Comparison of ENCODE assay signal across 9 mouse cellular contexts in the genomic region with DNA sequence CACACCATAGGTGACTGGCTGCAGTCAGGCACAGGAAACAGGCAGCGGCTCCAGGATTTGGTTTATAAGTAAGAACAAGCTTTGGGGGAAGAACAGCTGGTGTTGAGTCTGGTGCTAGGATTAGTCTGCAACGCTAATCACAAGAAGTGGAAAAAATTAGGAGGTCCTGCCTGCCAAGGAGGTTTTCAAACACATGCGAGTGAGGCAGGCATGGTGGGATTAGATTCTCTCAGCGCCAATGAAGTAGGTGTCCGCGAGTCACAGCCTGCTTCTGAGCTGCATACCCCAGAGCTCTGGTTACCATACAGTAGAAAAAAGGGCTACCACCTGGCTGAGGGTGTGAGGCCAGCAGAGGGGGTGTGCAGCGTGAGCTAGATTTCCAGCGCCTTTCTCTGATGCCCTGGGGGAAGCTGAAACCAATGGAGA.
DNase-seq lines count a peak whose midpoint lies in the region; ATAC-seq and TF ChIP-seq lines count a peak whose summit lies in the region.
"Had no signal": no experiment of that assay in that cellular context is flagged by ENCODE, and none has a peak within 500 bp of the region (broad histone marks: within the 10 kb centered on the region; RNA-seq: fewer than 3 reads in every experiment).

No protein-coding gene starts in this region.

- H3K27me3 ChIP-seq in heart, embryonic 11.5 days (ENCODE audit: control insufficient read depth, insufficient read depth, low read length) = no peaks in the 10 kb centered on the region
- H3K27me3 ChIP-seq in forebrain, embryonic 15.5 days = no peaks in the 10 kb centered on the region
- no peaks in the 10 kb centered on the region for H3K27me3 ChIP-seq in limb, embryonic 14.5 days (ENCODE audit: control insufficient read depth, insufficient read depth, low read length)

- no peaks in the 10 kb centered on the region for H3K9me3 ChIP-seq in heart, embryonic 11.5 days (replicated peaks; ENCODE audit: control insufficient read depth, low read length)
- H3K9me3 ChIP-seq in forebrain, embryonic 15.5 days = no peaks in the 10 kb centered on the region
- no peaks in the 10 kb centered on the region for H3K9me3 ChIP-seq in limb, embryonic 14.5 days (ENCODE audit: control insufficient read depth, low read length)
- H3K9me3 ChIP-seq: heart, embryonic 13.5 days had no signal

- 0 out of 2 replicates have a peak, but pooled peaks cover 2% of the 10 kb centered on the region for H3K4me1 ChIP-seq in heart, embryonic 11.5 days (ENCODE audit: control insufficient read depth, insufficient read depth, low read length)
- peaks cover 48% of the 10 kb centered on the region for H3K4me1 ChIP-seq in forebrain, embryonic 15.5 days
- peaks cover 37% of the 10 kb centered on the region for H3K4me1 ChIP-seq in limb, embryonic 14.5 days (ENCODE audit: control insufficient read depth, insufficient read depth, low read length)

- peak; percentile 86 for DNase-seq in heart, adult 11 months
- peak; percentile 92 for DNase-seq in brain, embryonic 14.5 days (ENCODE audit: low read depth)
- peak; percentile 71 for DNase-seq in limb, embryonic 14.5 days (ENCODE audit: low spot score)
- DNase-seq in lung, postnatal 25 days (ENCODE audit: low spot score) = no peak
- DNase-seq in gastrocnemius, adult 2 months = no peak
- no peak for DNase-seq in thymus, adult 18-20 months

- 47% methylated on average over 8 of the region's 8 CpGs for WGBS in heart, embryonic 11.5 days (ENCODE audit: insufficient replicate concordance)
- WGBS in forebrain, embryonic 15.5 days = 28% methylated on average over 8 of the region's 8 CpGs
- 19% methylated on average over 8 of the region's 8 CpGs for WGBS in limb, embryonic 14.5 days

- no peaks in the 10 kb centered on the region for H3K36me3 ChIP-seq in heart, embryonic 11.5 days (ENCODE audit: control insufficient read depth, insufficient read depth, low read length)
- H3K36me3 ChIP-seq in forebrain, embryonic 15.5 days = no peaks in the 10 kb centered on the region
- no peaks in the 10 kb centered on the region for H3K36me3 ChIP-seq in limb, embryonic 14.5 days (ENCODE audit: control insufficient read depth, insufficient read depth, low read length)
- H3K36me3 ChIP-seq: heart, embryonic 13.5 days had no signal

- TF ChIP-seq POLR2A in brain, embryonic 14.5 days (IDR thresholded peaks at IDR 0.05; ENCODE audit: borderline replicate concordance, extremely low read depth, insufficient read depth, insufficient read length, poor library complexity, severe bottlenecking) = no peak
- TF ChIP-seq POLR2A in limb, embryonic 14.5 days (IDR thresholded peaks at IDR 0.05; ENCODE audit: borderline replicate concordance, extremely low read depth, insufficient read depth, insufficient read length) = no peak

- ATAC-seq in heart, embryonic 11.5 days (replicated peaks; ENCODE audit: insufficient number of reproducible peaks, low FRiP score, low TSS enrichment) = no peak
- peak; percentile 78 for ATAC-seq in forebrain, embryonic 15.5 days (replicated peaks)
- peak; percentile 82 for ATAC-seq in limb, embryonic 14.5 days (ENCODE audit: low FRiP score, low read depth)

- no peak overlapping the region for H3K9ac ChIP-seq in heart, embryonic 11.5 days (ENCODE audit: low read depth, low read length)
- H3K9ac ChIP-seq in forebrain, embryonic 15.5 days (replicated peaks) = no peak overlapping the region
- no peak overlapping the region for H3K9ac ChIP-seq in limb, embryonic 14.5 days (ENCODE audit: low read depth, low read length, severe bottlenecking)
- H3K9ac ChIP-seq: heart, embryonic 13.5 days had no signal

- TF ChIP-seq CTCF in brain, embryonic 14.5 days (IDR thresholded peaks at IDR 0.05; ENCODE audit: borderline replicate concordance, extremely low read depth, insufficient read depth, insufficient read length) = 0 out of 2 replicates have a peak, but pooled peaks have one; percentile 13
- no peak for TF ChIP-seq CTCF in gastrocnemius, adult 2 months (IDR thresholded peaks at IDR 0.05)

- no peak overlapping the region for H3K4me2 ChIP-seq in heart, embryonic 11.5 days
- H3K4me2 ChIP-seq in forebrain, embryonic 15.5 days (replicated peaks) = peak overlapping the region; percentile 10; the same call in 1 of the 2 replicates
- H3K4me2 ChIP-seq in limb, embryonic 14.5 days (replicated peaks; ENCODE audit: low read depth, low read length, severe bottlenecking) = no peak overlapping the region
- H3K4me2 ChIP-seq: heart, embryonic 13.5 days had no signal

- H3K4me3 ChIP-seq in heart, embryonic 11.5 days (ENCODE audit: low read depth, low read length) = no peak overlapping the region
- H3K4me3 ChIP-seq in forebrain, embryonic 15.5 days = no peak overlapping the region
- no peak overlapping the region for H3K4me3 ChIP-seq in limb, embryonic 14.5 days (replicated peaks; ENCODE audit: low read length)
- no peak overlapping the region for H3K4me3 ChIP-seq in gastrocnemius, adult 2 months
- H3K4me3 ChIP-seq: heart, embryonic 13.5 days had no signal

- intact Hi-C loops in gastrocnemius, adult 2 months (cut with DNase I) = no loop called here

- H3K27ac ChIP-seq in heart, embryonic 11.5 days (ENCODE audit: low read depth, low read length) = no peak overlapping the region
- peak overlapping the region; percentile 93 for H3K27ac ChIP-seq in forebrain, embryonic 15.5 days (replicated peaks)
- H3K27ac ChIP-seq in limb, embryonic 14.5 days (replicated peaks; ENCODE audit: low read depth, low read length) = peak overlapping the region; percentile 63
- H3K27ac ChIP-seq in gastrocnemius, adult 2 months = no peak overlapping the region; the same call in 1 of the 2 replicates
- H3K27ac ChIP-seq: heart, embryonic 13.5 days had no signal

Comparison
In these comparisons a context has a peak if more than half of its experiments do, and no peak if none do; other contexts are left out.
1. DNase-seq: peak in heart, adult 11 months (single experiment), brain, embryonic 14.5 days (single experiment) and limb, embryonic 14.5 days (single experiment); none in lung, postnatal 25 days (single experiment), gastrocnemius, adult 2 months (single experiment) and thymus, adult 18-20 months (0 of 2).
2. H3K27ac ChIP-seq: peak in forebrain, embryonic 15.5 days (single experiment) and limb, embryonic 14.5 days (single experiment); none in heart, embryonic 11.5 days (single experiment) and gastrocnemius, adult 2 months (single experiment).